Mouse (Mus musculus): ENCODE measurements around the gene Sptlc2. TPM values are rescaled to one million over a fixed set of nuclear protein-coding genes. Genes with fewer than 3 reads are reported as not detected.

The Sptlc2 gene
- polyA plus RNA-seq, 1 experiment from 2014 or later: 69.0 TPM

GRCm38 (mm10) chr12:87274853-87275831, 113.0 kb downstream of the Sptlc2 start:
- Histone ChIP-seq H3K36me3 (ENCODE audit: control insufficient read depth, insufficient read depth, low read length) (peaks cover 66% of the 10 kb centered on the region), H3K27ac (replicated peaks; ENCODE audit: low read depth, low read length) (no peak overlapping the region), H3K4me2 (ENCODE audit: low read length) (no peak overlapping the region), H3K27me3 (ENCODE audit: control insufficient read depth, insufficient read depth, low read length) (no peaks in the 10 kb centered on the region), H3K9ac (replicated peaks; ENCODE audit: low read length) (no peak overlapping the region), H3K4me3 (replicated peaks; ENCODE audit: low read depth, low read length) (no peak overlapping the region), H3K4me1 (ENCODE audit: control insufficient read depth, insufficient read depth, low read length) (no peaks in the 10 kb centered on the region), H3K9me3 (ENCODE audit: control insufficient read depth, low read length) (no peaks in the 10 kb centered on the region)
- DNase-seq: no peak
- ATAC-seq (ENCODE audit: low FRiP score, low TSS enrichment): no peak
- WGBS: 92% methylated on average over 9 of the region's 9 CpGs

DNA sequence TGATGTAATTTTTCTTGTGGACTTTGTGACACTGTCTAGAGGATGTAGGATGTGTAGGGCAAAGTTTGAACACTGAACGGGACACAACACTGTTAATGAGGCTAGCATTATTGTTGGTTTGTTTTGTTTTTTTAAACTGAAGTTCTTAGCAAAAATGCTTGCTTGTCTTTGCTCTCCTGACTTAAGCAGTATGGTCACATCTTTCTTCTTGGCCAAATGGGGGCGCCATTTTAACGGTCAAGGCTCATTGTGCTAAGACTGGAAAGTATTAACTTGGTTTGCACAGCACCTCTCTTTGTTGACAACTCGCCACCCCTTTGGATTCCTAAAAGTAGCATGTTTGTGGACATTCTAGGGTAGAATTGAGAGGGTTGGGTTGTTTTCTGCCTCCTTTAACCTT, 120.5 kb downstream of the Sptlc2 start:
- 20% methylated on average over 4 of the region's 4 CpGs for WGBS
- DNase-seq (peak; percentile 55), ATAC-seq (ENCODE audit: low FRiP score, low TSS enrichment) (no peak)
- Histone ChIP-seq H3K9ac (replicated peaks; ENCODE audit: low read length) (peak overlapping the region; percentile 78; the same call in 1 of the 2 replicates), H3K9me3 (ENCODE audit: control insufficient read depth, low read length) (no peaks in the 10 kb centered on the region), H3K4me3 (replicated peaks; ENCODE audit: low read depth, low read length) (peak overlapping the region; percentile 71), H3K36me3 (ENCODE audit: control insufficient read depth, insufficient read depth, low read length) (peaks cover 47% of the 10 kb centered on the region), H3K4me2 (ENCODE audit: low read length) (peak overlapping the region; percentile 95), H3K27ac (replicated peaks; ENCODE audit: low read depth, low read length) (no peak overlapping the region), H3K27me3 (ENCODE audit: control insufficient read depth, insufficient read depth, low read length) (no peaks in the 10 kb centered on the region), H3K4me1 (ENCODE audit: control insufficient read depth, insufficient read depth, low read length) (peaks cover 20% of the 10 kb centered on the region)

DNA sequence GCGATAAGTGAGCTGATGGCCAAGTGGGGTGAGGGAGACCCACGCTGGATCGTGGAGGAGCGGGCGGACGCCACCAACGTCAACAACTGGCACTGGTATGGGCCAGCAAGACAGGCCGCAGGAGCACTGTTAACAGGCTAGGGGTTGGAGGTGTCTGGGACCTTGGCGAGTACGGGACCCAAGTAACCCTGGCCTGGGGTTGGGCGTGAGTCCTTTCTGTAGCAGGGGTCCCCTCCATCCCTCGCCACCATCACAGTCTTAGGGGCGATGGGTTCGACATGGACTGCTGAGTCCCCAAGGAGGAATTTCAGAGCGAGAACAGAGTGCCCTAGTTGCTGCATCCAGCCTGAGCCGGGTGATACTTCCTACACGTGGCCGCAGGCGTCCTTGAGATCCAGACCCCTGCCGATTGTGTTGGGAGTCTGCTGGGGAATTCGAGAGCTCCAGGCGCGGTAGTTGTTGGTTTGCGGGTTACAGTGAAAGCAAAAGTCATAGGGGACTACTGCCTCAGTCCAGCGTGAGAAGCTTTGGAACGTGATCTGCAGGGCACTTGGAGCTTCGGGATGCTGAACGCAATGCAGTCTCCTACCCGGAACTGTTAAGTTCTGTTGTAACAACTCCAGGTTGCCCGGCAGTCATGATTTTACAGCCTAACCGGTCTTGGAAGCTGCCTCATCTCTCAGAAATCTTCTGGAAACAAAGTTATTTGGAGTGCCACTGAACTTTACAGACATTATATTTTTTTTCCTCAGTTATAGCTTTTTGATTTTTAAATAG, 121.1 kb downstream of the Sptlc2 start:
- H3K9ac ChIP-seq (replicated peaks; ENCODE audit: low read length): peak overlapping the region; percentile 78
- peak; percentile 44 for DNase-seq
- H3K4me3 ChIP-seq (replicated peaks; ENCODE audit: low read depth, low read length): peak overlapping the region; percentile 71
- no peaks in the 10 kb centered on the region for H3K9me3 ChIP-seq (ENCODE audit: control insufficient read depth, low read length)
- peak overlapping the region; percentile 95 for H3K4me2 ChIP-seq (ENCODE audit: low read length)
- no peaks in the 10 kb centered on the region for H3K27me3 ChIP-seq (ENCODE audit: control insufficient read depth, insufficient read depth, low read length)
- H3K4me1 ChIP-seq (ENCODE audit: control insufficient read depth, insufficient read depth, low read length): peaks cover 20% of the 10 kb centered on the region
- no peak; the same call in none of the 2 replicates for ATAC-seq (ENCODE audit: low FRiP score, low TSS enrichment)
- H3K36me3 ChIP-seq (ENCODE audit: control insufficient read depth, insufficient read depth, low read length): peaks cover 47% of the 10 kb centered on the region
- under 1% methylated on average over 31 of the region's 31 CpGs for WGBS
- peak overlapping the region; percentile 87 for H3K27ac ChIP-seq (replicated peaks; ENCODE audit: low read depth, low read length)

DNA sequence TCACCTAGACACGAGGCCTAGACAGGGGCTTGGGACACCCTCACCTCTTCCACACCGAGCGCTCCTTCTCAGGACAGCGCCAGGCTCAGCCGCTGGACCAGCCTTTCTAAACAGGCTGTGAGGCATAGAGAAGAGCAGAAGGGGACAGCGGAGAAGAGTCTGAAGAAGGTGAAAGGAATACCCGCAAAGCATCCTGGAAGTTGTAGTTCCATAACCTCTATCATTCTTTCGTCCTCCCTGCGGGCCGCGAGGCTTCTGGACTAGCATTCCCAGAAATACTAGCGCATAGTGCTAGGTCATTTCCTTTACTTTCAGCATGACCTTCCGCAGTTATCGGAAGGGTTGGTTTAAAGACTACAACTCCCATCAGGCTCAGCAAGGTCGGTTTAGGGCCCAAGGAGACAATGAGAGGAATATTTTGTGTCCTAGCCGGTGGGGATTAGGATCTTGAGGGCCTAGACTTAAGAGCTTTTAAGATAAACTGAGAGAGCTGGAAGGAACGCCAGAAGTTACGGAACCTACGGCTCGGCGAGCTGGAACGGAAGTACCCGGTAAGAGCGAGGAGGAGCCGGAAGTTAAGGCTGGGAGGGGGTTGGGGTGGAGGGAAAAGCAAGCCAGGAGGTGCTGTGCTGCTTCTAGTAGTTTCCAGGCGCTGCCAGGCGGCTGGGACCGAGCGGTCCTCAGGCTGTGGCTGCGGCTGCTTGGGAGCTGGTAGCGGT, 121.9 kb downstream of the Sptlc2 start, which contains the start of the genes Vipas39 and Ahsa1:
TSS of gene Vipas39 (minus strand) at position 149 of the 719 bp plus-strand sequence.
TSS of gene Ahsa1 (plus strand) at position 372 of the 719 bp plus-strand sequence.
- H3K4me3 ChIP-seq (replicated peaks; ENCODE audit: low read depth, low read length): peak within 1 kb of the TSS; percentile 71
- peak; percentile 96 for ATAC-seq (ENCODE audit: low FRiP score, low TSS enrichment)
- under 1% methylated on average over 31 of the region's 31 CpGs for WGBS

GRCm38 (mm10) chr12:87265444-87265843, 122.7 kb downstream of the Sptlc2 start:
- H3K9ac ChIP-seq (replicated peaks; ENCODE audit: low read length): peak overlapping the region; percentile 76
- peak overlapping the region; percentile 73 for H3K4me2 ChIP-seq (ENCODE audit: low read length)
- 24% methylated on average over 11 of the region's 11 CpGs for WGBS
- ATAC-seq (ENCODE audit: low FRiP score, low TSS enrichment) (no peak), DNase-seq (no peak)
- H3K27me3 ChIP-seq (ENCODE audit: control insufficient read depth, insufficient read depth, low read length): no peaks in the 10 kb centered on the region
- peak overlapping the region; percentile 72 for H3K27ac ChIP-seq (replicated peaks; ENCODE audit: low read depth, low read length)
- H3K4me3 ChIP-seq (replicated peaks; ENCODE audit: low read depth, low read length): peak overlapping the region; percentile 71
- no peaks in the 10 kb centered on the region for H3K9me3 ChIP-seq (ENCODE audit: control insufficient read depth, low read length)
- peaks cover 20% of the 10 kb centered on the region for H3K4me1 ChIP-seq (ENCODE audit: control insufficient read depth, insufficient read depth, low read length)
- H3K36me3 ChIP-seq (ENCODE audit: control insufficient read depth, insufficient read depth, low read length): peaks cover 45% of the 10 kb centered on the region

More for the DNA sequence above, 121.9 kb downstream of the Sptlc2 start, which contains the start of the genes Vipas39 and Ahsa1:
- Histone ChIP-seq H3K4me2 (ENCODE audit: low read length) (peak within 1 kb of the TSS; percentile 95), H3K9me3 (ENCODE audit: control insufficient read depth, low read length) (no peaks in the 10 kb centered on the region), H3K27me3 (ENCODE audit: control insufficient read depth, insufficient read depth, low read length) (no peaks in the 10 kb centered on the region), H3K9ac (replicated peaks; ENCODE audit: low read length) (peak within 1 kb of the TSS; percentile 78), H3K36me3 (ENCODE audit: control insufficient read depth, insufficient read depth, low read length) (peaks cover 47% of the 10 kb centered on the region), H3K4me1 (ENCODE audit: control insufficient read depth, insufficient read depth, low read length) (peaks cover 20% of the 10 kb centered on the region), H3K27ac (replicated peaks; ENCODE audit: low read depth, low read length) (peak within 1 kb of the TSS; percentile 87)
- peak; percentile 98 for DNase-seq

DNA sequence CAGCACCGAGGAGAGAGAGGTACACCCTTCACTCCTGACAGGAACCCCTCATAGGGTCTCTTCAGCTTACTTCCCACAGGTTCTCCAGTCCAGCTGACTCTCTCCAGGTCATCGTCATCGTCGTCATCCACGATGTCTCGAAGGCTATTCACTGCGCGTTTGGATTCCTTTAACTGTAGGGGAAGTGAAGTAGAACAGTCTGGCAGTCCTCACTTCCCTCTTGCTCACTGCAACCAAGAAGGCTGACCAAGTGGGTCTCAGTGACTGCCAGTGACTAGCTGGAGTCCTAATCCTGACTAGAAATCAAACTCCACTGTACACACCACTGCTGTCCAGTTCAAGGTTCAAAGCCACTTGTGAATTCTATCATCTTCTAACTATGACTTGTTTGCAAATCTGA, 127.6 kb downstream of the Sptlc2 start:
- Histone ChIP-seq H3K36me3 (ENCODE audit: control insufficient read depth, insufficient read depth, low read length) (peaks cover 74% of the 10 kb centered on the region), H3K9me3 (ENCODE audit: control insufficient read depth, low read length) (no peaks in the 10 kb centered on the region), H3K9ac (replicated peaks; ENCODE audit: low read length) (no peak overlapping the region), H3K4me1 (ENCODE audit: control insufficient read depth, insufficient read depth, low read length) (peaks cover 8% of the 10 kb centered on the region; the same call in 1 of the 2 replicates), H3K4me3 (replicated peaks; ENCODE audit: low read depth, low read length) (no peak overlapping the region), H3K27ac (replicated peaks; ENCODE audit: low read depth, low read length) (no peak overlapping the region), H3K27me3 (ENCODE audit: control insufficient read depth, insufficient read depth, low read length) (no peaks in the 10 kb centered on the region), H3K4me2 (ENCODE audit: low read length) (no peak overlapping the region)
- WGBS: 96% methylated on average over 8 of the region's 8 CpGs
- DNase-seq (no peak), ATAC-seq (ENCODE audit: low FRiP score, low TSS enrichment) (no peak)

DNA sequence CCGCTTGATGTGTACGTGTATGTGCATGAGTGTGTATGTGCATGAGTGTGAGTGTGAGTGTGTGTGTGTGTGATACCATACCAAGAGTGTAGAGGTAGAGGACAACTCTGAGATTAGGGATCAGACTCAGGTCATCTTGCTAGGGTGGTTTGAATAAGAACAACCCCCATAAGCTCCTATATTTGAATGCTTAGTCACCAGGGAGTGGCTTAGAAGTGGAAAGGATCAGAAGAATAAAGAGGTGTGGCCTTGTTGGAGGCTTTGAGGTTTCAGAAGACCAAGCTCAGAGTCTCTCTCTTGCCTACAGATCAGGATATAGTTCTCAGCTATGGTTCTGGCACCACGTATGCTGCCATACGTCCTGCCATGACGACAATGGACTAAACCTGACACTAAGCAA, 131.5 kb downstream of the Sptlc2 start:
- no peaks in the 10 kb centered on the region for H3K4me1 ChIP-seq (ENCODE audit: control insufficient read depth, insufficient read depth, low read length)
- no peak for ATAC-seq (ENCODE audit: low FRiP score, low TSS enrichment)
- no peak overlapping the region for H3K4me3 ChIP-seq (replicated peaks; ENCODE audit: low read depth, low read length)
- no peaks in the 10 kb centered on the region for H3K27me3 ChIP-seq (ENCODE audit: control insufficient read depth, insufficient read depth, low read length)
- H3K36me3 ChIP-seq (ENCODE audit: control insufficient read depth, insufficient read depth, low read length): peaks cover 91% of the 10 kb centered on the region
- H3K27ac ChIP-seq (replicated peaks; ENCODE audit: low read depth, low read length): no peak overlapping the region
- WGBS: 96% methylated on average over 5 of the region's 5 CpGs
- no peak overlapping the region for H3K4me2 ChIP-seq (ENCODE audit: low read length)
- no peak overlapping the region for H3K9ac ChIP-seq (replicated peaks; ENCODE audit: low read length)
- no peak for DNase-seq
- no peaks in the 10 kb centered on the region for H3K9me3 ChIP-seq (ENCODE audit: control insufficient read depth, low read length)

Measured in midbrain, embryonic 14.5 days (tissue).